Mouse (Mus musculus) thymus, postnatal 0 days (tissue): ENCODE measurements around the gene Olfr628. TPM values are rescaled to one million over a fixed set of nuclear protein-coding genes. Genes with fewer than 3 reads are reported as not detected.
"Not testable (repeated sequence)": the region's sequence is repeated elsewhere in the genome, so short reads cannot be mapped to it uniquely, and the experiment has no call there.

Experiments used
- DNase-seq: peaks from one replicate; pipeline ENCODE4 v3.0.0-alpha.2; 2015; ENCODE audit warnings: low spot score
- polyA plus RNA-seq: library from polyadenylated mRNA; unstranded; fragments of >200 nt; fragmentation: Nextera tagmentation; extraction: Ambion mirVana; gene quantifications from 2 replicates; pipeline ENCODE4 v1.2.1, GENCODE M21; 2015

Gene Olfr628
- polyA plus RNA-seq, result not detected in 2 replicates

DNA sequence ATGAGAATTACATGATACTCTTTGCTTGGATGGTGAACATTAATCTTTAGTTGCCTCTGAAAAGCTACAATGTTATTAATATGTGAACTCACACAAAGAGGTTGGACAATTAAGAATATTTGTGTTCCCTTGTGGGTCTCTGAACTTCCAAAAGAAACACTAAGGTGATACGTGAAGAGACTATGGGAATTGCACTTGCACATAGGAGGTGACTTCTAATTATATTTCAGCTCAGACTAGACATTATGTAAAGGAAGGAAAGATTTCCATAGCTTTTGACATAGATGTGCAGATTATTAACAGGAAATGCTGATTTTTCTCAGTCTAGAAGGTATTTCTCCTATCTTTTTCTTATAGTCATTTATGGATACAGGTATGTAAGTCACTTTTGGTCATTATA lies at the start of gene Olfr628:
TSS of gene Olfr628 (plus strand) at position 301 of the 400 bp plus-strand sequence.
- no peak for DNase-seq

DNA sequence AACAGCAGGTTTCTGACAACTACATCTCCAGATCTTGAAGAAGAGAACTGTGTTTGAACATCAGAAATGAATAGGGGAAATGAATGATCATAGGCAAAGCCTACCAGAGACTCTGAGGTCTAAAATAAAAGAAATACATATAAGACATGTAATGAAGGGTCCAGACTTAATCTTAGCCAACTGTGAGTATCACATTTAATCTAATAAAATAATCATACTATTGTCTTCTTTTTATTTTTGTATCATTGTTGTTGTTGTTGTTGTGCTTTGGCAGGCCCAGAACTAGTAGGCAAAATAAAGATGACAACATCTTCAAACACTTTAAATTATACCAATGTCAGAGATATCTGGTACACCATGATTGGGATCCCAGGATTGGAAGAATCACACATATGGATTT lies 47.8 kb upstream of the Olfr628 start, which contains the start of gene Olfr625-ps1:
TSS of gene Olfr625-ps1 (plus strand) at position 301 of the 400 bp plus-strand sequence.
- DNase-seq, result no peak

DNA sequence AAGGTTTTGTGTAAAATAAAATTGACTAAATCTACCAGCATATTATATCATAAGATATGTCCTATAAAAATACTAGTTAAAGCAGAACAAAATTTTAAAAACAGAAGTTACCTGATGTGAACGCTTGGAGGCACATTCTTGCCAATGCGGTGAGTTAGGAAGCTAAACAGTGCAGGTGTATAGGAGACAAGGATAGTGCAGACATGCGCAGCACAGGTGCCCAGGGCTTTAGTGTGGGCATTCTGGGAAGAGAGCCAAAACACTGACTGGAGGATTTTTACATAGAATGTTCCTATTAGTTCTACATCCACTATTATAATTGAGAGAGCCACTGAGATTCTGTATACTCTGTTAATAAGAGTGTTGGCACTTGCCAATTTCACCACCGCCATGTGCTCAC lies 30.7 kb upstream of the Olfr628 start:
- no peak for DNase-seq

DNA sequence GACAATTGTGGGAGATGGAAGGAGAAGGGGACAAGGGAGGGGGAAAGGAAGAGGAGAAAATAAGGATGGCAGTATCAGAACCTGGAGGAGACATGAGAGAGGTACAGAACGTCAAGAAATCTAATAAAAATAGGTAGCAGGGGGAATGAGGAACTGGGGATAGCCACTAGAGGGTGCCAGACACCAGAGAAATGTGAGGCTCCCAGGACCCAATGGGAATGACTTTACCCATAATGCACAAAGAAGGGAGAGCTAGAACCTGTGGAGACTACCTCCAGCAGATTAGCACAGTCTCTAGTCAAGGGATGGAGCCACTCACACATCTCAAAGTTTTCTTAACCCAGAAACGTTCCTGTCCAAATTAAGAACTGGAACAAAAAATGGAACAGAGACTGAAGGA lies 18.1 kb upstream of the Olfr628 start:
- peak; percentile 42 for DNase-seq

DNA sequence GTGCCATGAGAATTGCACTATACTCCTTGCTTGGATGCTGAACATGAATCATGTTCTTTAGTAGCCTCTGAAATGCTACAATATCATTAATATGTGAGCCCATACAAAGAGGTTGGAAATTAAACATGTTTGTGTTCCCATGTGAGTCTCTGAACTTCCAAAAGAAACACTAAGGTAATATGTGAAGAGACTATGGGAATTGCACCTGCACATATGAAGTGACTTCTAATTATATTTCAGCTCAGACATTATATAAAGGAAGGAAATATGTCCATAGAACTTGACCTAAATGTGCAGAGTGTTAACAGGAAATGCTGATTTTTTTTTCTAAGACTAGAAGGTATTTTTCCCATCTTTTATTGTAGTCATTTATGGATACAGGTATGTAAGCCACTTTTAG lies 15.8 kb upstream of the Olfr628 start, which contains the start of gene Olfr243:
TSS of gene Olfr243 (plus strand) at position 301 of the 400 bp plus-strand sequence.
- no peak for DNase-seq

DNA sequence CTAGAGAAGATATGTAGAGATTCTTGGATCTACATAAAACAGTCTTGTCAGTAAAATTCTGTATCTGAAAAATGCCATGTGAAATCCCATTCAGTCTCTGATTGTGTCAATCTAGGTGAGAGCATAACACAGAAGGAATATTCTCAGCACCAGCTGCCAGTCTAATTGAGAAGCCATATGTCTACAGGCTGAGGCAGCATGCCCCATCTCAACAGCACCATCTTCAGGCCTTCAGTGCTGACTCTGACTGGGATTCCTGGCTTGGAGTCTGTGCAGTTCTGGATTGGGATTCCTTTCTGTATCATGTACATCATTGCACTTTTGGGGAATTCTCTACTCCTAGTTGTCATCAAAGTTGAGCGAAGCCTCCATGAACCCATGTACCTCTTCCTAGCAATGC lies 13.8 kb upstream of the Olfr628 start:
- not testable (repeated sequence) for DNase-seq

DNA sequence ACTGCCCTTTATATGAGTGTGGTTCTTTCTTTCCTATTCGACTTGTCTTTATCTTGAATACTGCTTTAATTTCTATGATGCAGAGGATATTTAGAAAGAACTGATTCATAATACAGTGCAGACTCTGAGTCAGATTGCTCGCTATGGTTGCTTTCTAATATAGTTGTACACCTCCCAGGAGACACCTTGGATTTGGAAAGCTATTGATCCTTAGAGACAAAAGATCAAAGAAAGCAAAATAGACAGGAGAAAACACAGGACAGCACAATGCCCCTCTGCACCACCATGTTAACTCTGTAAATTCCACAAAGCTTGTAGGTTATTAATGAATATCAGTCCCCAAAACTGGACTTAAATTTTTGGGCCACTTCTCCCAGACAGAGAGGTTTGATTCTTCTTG lies 14.7 kb downstream of the Olfr628 start, which contains the start of gene Olfr629:
TSS of gene Olfr629 (minus strand) at position 101 of the 400 bp plus-strand sequence.
- no peak for DNase-seq

DNA sequence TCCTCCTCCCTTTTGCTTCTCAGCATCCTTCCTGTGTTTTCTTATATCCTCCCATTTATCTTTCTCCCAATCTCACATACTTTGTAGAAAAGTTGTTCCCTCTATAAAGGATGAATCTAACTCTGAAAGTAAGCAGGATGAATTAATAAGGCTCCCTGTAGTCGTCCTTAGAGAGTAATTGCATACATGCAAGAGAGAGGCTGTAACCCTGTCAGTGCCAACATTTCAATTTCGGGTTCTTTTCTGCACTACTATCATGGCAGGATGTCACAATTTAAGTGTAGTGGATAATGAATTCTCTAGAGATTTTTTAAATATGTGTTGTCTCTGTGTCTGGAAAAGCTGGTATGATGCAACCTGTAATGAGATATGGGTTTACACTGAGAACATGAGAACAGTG lies 27.1 kb downstream of the Olfr628 start, which contains the start of gene Olfr630:
TSS of gene Olfr630 (minus strand) at position 101 of the 400 bp plus-strand sequence.
- no peak for DNase-seq

DNA sequence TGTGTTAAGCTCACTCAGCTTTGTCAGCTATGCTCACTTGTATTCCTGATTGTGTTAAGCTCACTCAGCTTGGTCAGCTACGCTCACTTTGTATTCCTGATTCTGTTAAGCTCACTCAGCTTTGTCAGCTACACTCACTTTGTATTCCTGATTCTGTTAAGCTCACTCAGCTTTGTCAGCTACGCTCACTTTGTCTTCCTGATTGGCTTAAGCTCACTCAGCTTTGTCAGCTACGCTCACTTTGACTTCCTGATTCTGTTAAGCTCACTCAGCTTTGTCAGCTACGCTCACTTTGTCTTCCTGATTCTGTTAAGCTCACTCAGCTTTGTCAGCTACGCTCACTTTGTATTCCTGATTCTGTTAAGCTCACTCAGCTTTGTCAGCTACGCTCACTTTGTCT lies 32.0 kb downstream of the Olfr628 start:
- DNase-seq, result peak; percentile 22

DNA sequence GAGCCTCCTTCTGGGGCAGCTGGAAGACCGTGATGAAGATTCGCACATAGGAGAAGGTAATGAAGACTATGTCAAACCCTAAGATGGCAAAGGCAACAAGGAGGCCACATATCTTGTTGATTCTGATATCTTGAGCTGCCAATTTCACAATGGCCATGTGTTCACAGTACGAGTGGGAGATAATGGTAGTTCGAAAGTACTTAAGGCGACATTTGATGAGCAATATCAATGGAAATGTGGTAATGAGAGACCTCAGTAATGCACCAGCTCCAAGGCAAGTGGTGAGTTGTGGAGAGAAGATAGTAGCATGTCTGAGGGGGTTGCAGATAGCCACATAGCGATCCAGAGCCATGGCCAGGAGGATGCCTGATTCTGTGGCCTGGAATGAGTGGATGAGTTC lies 37.5 kb downstream of the Olfr628 start:
- DNase-seq, result not testable (repeated sequence)

DNA sequence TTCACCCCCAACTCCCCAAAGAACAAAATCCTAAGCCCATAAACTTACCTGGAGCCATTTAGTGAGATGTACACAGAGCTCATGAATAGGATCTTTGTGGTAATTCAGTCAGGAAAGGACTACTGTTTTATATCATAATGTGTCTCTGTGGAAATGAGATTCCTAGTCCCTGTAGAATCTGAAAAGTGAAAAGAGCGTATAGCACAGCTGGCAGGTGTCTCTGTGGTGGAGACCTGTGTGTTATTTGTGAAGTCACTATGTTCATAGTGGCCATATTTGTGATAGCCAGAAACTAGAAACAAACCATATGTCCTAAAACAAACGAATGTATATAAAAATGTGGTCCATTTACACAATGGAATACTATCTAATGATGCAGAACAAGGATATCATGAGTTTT lies 41.3 kb downstream of the Olfr628 start, which contains the start of gene Olfr69:
TSS of gene Olfr69 (minus strand) at position 101 of the 400 bp plus-strand sequence.
- no peak for DNase-seq

DNA sequence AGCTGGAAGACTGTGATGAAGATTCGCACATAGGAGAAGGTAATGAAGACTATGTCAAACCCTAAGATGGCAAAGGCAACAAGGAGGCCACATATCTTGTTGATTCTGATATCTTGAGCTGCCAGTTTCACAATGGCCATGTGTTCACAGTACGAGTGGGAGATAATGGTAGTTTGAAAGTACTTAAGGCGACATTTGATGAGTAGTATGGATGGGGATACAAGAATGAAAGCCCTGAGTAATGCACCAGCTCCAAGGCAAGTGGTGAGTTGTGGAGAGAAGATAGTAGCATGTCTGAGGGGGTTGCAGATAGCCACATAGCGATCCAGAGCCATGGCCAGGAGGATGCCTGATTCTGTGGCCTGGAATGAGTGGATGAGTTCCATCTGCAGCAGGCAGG lies 47.5 kb downstream of the Olfr628 start:
- DNase-seq, result not testable (repeated sequence)

DNA sequence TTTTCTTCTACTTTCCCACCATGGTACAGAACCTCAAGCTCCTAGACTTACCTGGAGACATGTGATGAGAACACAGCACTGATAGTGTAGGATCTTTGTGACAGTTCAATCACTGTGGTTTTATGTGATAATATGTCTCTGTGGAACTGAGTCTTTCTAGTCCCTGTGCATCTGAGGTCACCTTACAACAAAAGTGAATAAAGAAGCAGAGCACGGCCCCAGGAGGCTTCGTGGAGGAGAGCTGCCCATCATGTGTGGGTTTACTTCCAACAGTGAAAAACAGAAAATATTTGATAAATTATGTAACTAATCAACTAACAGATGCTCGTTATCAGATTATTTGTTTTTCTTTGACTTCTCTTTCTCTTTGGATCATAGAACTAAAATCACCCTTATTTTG lies 49.4 kb downstream of the Olfr628 start, which contains the start of gene Olfr68:
TSS of gene Olfr68 (minus strand) at position 101 of the 400 bp plus-strand sequence.
- no peak for DNase-seq

Other genes with a start within 250 kb of the Olfr628 start
- gene Olfr609, start 232.3 kb upstream of the Olfr628 start, polyA plus RNA-seq, result not detected in 2 replicates
- not detected in 2 replicates for gene Olfr610, start 218.3 kb upstream of the Olfr628 start, polyA plus RNA-seq
- not detected in 2 replicates for gene Olfr611, start 209.5 kb upstream of the Olfr628 start, polyA plus RNA-seq
- gene Olfr612, start 187.7 kb upstream of the Olfr628 start, polyA plus RNA-seq, result not detected in 2 replicates
- not detected in 2 replicates for gene Olfr613, start 182.3 kb upstream of the Olfr628 start, polyA plus RNA-seq
- gene Olfr615, start 174.3 kb upstream of the Olfr628 start, polyA plus RNA-seq, result not detected in 2 replicates
- not detected in 2 replicates for gene Olfr616, start 161.2 kb upstream of the Olfr628 start, polyA plus RNA-seq
- gene Olfr617, start 157.3 kb upstream of the Olfr628 start, polyA plus RNA-seq, result not detected in 2 replicates
- not detected in 2 replicates for gene Olfr618, start 140.3 kb upstream of the Olfr628 start, polyA plus RNA-seq
- gene Olfr619, start 129.8 kb upstream of the Olfr628 start, polyA plus RNA-seq, result not detected in 2 replicates
- gene Olfr620, start 117.8 kb upstream of the Olfr628 start, polyA plus RNA-seq, result not detected in 2 replicates
- not detected in 2 replicates for gene Olfr622, start 87.7 kb upstream of the Olfr628 start, polyA plus RNA-seq
- not detected in 2 replicates for gene Olfr623, start 66.7 kb upstream of the Olfr628 start, polyA plus RNA-seq
- not detected in 2 replicates for gene Olfr624, start 59.2 kb upstream of the Olfr628 start, polyA plus RNA-seq
- not detected in 2 replicates for gene Olfr625-ps1, start 47.7 kb upstream of the Olfr628 start, polyA plus RNA-seq
- gene Olfr243, start 15.7 kb upstream of the Olfr628 start, polyA plus RNA-seq, result not detected in 2 replicates
- not detected in 2 replicates for gene Olfr629, start 14.6 kb downstream of the Olfr628 start, polyA plus RNA-seq
- not detected in 2 replicates for gene Olfr630, start 27.0 kb downstream of the Olfr628 start, polyA plus RNA-seq
- gene Olfr69, start 41.2 kb downstream of the Olfr628 start, polyA plus RNA-seq, result not detected in 2 replicates
- gene Olfr68, start 49.3 kb downstream of the Olfr628 start, polyA plus RNA-seq, result not detected in 2 replicates
- not detected in 2 replicates for gene Olfr67, start 61.4 kb downstream of the Olfr628 start, polyA plus RNA-seq
- gene Hbb-bt, start 83.6 kb downstream of the Olfr628 start, polyA plus RNA-seq, result 224 and 268 TPM in 2 replicates
- gene Hbb-bs, start 97.7 kb downstream of the Olfr628 start, polyA plus RNA-seq, result 1,063 and 1,204 TPM in 2 replicates
- gene Hbb-bh2, start 110.1 kb downstream of the Olfr628 start, polyA plus RNA-seq, result not detected in 2 replicates
- 0.88 and 1.3 TPM in 2 replicates for gene Hbb-bh1, start 112.8 kb downstream of the Olfr628 start, polyA plus RNA-seq
- gene Hbb-y, start 122.8 kb downstream of the Olfr628 start, polyA plus RNA-seq, result 2.1 and 2.6 TPM in 2 replicates
- not detected in 2 replicates for gene Olfr66, start 155.9 kb downstream of the Olfr628 start, polyA plus RNA-seq
- gene Olfr64, start 164.1 kb downstream of the Olfr628 start, polyA plus RNA-seq, result not detected in 2 replicates
- gene Olfr65, start 173.1 kb downstream of the Olfr628 start, polyA plus RNA-seq, result not detected in 2 replicates
- gene Olfr631, start 198.5 kb downstream of the Olfr628 start, polyA plus RNA-seq, result not detected in 2 replicates
- not detected in 2 replicates for gene Olfr632, start 204.0 kb downstream of the Olfr628 start, polyA plus RNA-seq
- not detected in 2 replicates for gene Olfr633, start 214.1 kb downstream of the Olfr628 start, polyA plus RNA-seq
- gene Olfr635, start 240.8 kb downstream of the Olfr628 start, polyA plus RNA-seq, result not detected in 2 replicates